Mouse (Mus musculus): ENCODE data around the gene Tmem50b.

GRCm38 (mm10) chr16:91547974-91548373 is 49.6 kb downstream of the Tmem50b start:
- TF ChIP-seq CTCF (IDR thresholded peaks at IDR 0.05; ENCODE audit: control insufficient read depth, insufficient read depth, insufficient replicate concordance, low read depth, low read length): no peak
- no peak for TF ChIP-seq POLR2A (IDR thresholded peaks at IDR 0.05; ENCODE audit: control insufficient read depth, low read depth, low read length)

Data from testis, adult 2 months (tissue).